In genomic region chr13:109047126-109047525, GRCm38 (mm10) we compare ENCODE assay signal across 9 mouse cellular contexts.
DNase-seq lines count a peak whose midpoint lies in the region; ATAC-seq and TF ChIP-seq lines count a peak whose summit lies in the region.
"Had no signal": no experiment of that assay in that cellular context is flagged by ENCODE, and none has a peak within 500 bp of the region (broad histone marks: within the 10 kb centered on the region; RNA-seq: fewer than 3 reads in every experiment).

No protein-coding gene starts in this region.

- intact Hi-C loops in heart, postnatal 36 days (cut with DNase I) = no loop called here
- intact Hi-C loops in left cerebral cortex, postnatal 25 days (cut with DNase I) = loop anchor here (5.0 kb wide), 1 partner anchor 70 kb away; no protein-coding TSS in a partner anchor

- no peak for TF ChIP-seq CTCF in heart, postnatal 0 days (IDR thresholded peaks at IDR 0.05; ENCODE audit: low read depth)

- H3K9me3 ChIP-seq in heart, postnatal 0 days (replicated peaks; ENCODE audit: control insufficient read depth, low read length) = no peaks in the 10 kb centered on the region
- H3K9me3 ChIP-seq in intestine, embryonic 16.5 days (ENCODE audit: control insufficient read depth, low read length) = no peaks in the 10 kb centered on the region

- no peak overlapping the region for H3K4me3 ChIP-seq in heart, postnatal 0 days (ENCODE audit: low read depth, low read length)
- no peak overlapping the region for H3K4me3 ChIP-seq in intestine, embryonic 16.5 days (ENCODE audit: low read length)

- H3K4me1 ChIP-seq in heart, postnatal 0 days (ENCODE audit: control insufficient read depth, insufficient read depth) = no peaks in the 10 kb centered on the region
- H3K4me1 ChIP-seq in intestine, embryonic 16.5 days (ENCODE audit: control insufficient read depth, insufficient read depth, low read length) = no peaks in the 10 kb centered on the region

- no peaks in the 10 kb centered on the region for H3K27me3 ChIP-seq in heart, postnatal 0 days (ENCODE audit: control insufficient read depth, insufficient read depth, low read length)
- no peaks in the 10 kb centered on the region for H3K27me3 ChIP-seq in intestine, embryonic 16.5 days (replicated peaks; ENCODE audit: control insufficient read depth, insufficient read depth, low read length)

- H3K9ac ChIP-seq in heart, postnatal 0 days (replicated peaks; ENCODE audit: low read depth, low read length) = no peak overlapping the region
- H3K9ac ChIP-seq in intestine, embryonic 16.5 days (ENCODE audit: low read depth, low read length) = no peak overlapping the region
- H3K9ac ChIP-seq: liver, embryonic 14.5 days had no signal

- no peak overlapping the region for H3K4me2 ChIP-seq in heart, postnatal 0 days (ENCODE audit: low read depth, low read length)
- H3K4me2 ChIP-seq in intestine, embryonic 16.5 days (ENCODE audit: low read depth, low read length) = no peak overlapping the region

- WGBS in heart, postnatal 0 days = 60% methylated on average over 7 of the region's 7 CpGs
- 62% methylated on average over 7 of the region's 7 CpGs for WGBS in intestine, embryonic 16.5 days

- no peak for ATAC-seq in heart, postnatal 0 days (ENCODE audit: insufficient read depth, low read depth)
- ATAC-seq in intestine, embryonic 16.5 days = no peak

- no peak for TF ChIP-seq EP300 in heart, postnatal 0 days (IDR thresholded peaks at IDR 0.05; ENCODE audit: low read depth)

- H3K36me3 ChIP-seq in heart, postnatal 0 days (replicated peaks; ENCODE audit: control insufficient read depth, insufficient read depth, low read length) = no peaks in the 10 kb centered on the region
- no peaks in the 10 kb centered on the region for H3K36me3 ChIP-seq in intestine, embryonic 16.5 days (ENCODE audit: control insufficient read depth, insufficient read depth, low read length)

- DNase-seq in heart, postnatal 0 days (ENCODE audit: low spot score) = peak; percentile 11
- DNase-seq in heart, postnatal 36 days = no peak
- peak; percentile 31 for DNase-seq in cerebellum, adult 9-11 months
- peak; percentile 71 for DNase-seq in kidney, postnatal 14 days
- DNase-seq in left cerebral cortex, postnatal 25 days (ENCODE audit: low spot score in 2 of 2) = peak; percentile 49 to 89
- no peak for DNase-seq in testis, postnatal 10 days (ENCODE audit: low spot score)
- no peak for DNase-seq in urinary bladder, postnatal 14 days (ENCODE audit: low spot score)

- H3K27ac ChIP-seq in heart, postnatal 0 days (ENCODE audit: low read depth) = no peak overlapping the region
- no peak overlapping the region for H3K27ac ChIP-seq in intestine, embryonic 16.5 days (ENCODE audit: low read length)
- H3K27ac ChIP-seq: liver, embryonic 14.5 days had no signal

Comparison
In these comparisons a context has a peak if more than half of its experiments do, and no peak if none do; other contexts are left out.
1. DNase-seq: peak in heart, postnatal 0 days (single experiment), cerebellum, adult 9-11 months (single experiment), kidney, postnatal 14 days (single experiment) and left cerebral cortex, postnatal 25 days (2 of 2); none in heart, postnatal 36 days (0 of 2), testis, postnatal 10 days (single experiment) and urinary bladder, postnatal 14 days (single experiment).